Mouse (Mus musculus) retina, adult 2 months (tissue): Measurements from ENCODE around the gene Zcchc2.

ENCODE experiments used
- DNase-seq: peaks from one replicate; pipeline ENCODE4 v3.0.0-alpha.2; 2012; ENCODE audit warnings: low read depth, low spot score

Zcchc2 gene

GRCm38 (mm10) chr1:105990138-105990821, at the start of gene Zcchc2:
Zcchc2 (plus strand) TSS chr1:105990406.
- DNase-seq, result peak; percentile 94

DNA sequence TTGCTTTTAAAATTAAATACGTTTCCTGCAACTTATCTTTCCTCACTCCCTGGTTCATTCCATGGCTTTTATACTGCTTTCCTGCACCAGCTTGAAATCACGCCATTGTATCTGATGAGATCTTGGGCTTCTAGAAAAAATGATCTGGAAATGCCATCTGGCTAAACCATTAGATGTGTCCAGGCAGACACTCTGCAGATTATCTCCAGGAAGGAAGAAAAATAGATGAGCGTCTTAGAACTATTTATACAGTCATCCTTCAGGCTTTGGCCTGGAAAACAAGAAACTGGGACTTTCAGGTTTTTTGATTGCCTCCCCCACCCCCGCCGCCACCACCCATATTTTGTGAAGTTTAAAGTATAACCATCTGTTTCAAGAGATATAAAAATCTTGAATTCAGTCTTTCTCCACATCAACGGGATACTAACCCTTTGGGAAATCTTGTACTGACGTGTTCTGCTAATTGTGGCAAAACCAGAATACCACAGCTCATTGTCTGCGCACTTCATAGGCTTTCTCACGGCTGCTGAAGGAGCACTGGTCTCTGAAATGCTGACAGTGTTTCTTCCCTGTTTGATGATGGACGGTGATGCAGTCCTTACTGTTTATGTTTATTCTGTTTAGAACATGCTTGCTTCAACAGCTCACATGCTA, 45.2 kb upstream of the Zcchc2 start:
- no peak for DNase-seq

GRCm38 (mm10) chr1:105946581-105947540, 43.3 kb upstream of the Zcchc2 start:
- no peak for DNase-seq

- DNase-seq, result no peak
Measured at GRCm38 (mm10) chr1:105948352-105948751, 41.9 kb upstream of the Zcchc2 start.

DNA sequence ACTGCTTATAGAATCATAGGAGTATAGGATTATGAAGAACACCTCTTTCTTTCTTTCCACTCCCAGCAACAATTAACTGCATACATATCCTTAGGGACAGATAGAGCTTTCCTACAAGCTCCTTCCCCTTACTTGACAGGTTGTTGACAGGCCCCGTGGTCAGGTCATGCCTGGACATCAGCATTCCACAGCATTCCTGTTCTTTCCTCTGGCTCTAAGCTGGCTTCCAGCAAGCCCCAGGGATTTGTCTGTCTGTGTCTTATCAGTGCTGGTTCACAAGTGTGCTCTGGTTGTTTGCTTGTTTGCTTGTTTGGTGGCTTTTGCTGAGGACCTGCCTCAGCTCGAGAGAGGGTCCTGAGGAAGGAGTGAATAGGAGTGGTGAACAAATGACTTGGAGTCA, 36.6 kb upstream of the Zcchc2 start:
- DNase-seq, result no peak

DNA sequence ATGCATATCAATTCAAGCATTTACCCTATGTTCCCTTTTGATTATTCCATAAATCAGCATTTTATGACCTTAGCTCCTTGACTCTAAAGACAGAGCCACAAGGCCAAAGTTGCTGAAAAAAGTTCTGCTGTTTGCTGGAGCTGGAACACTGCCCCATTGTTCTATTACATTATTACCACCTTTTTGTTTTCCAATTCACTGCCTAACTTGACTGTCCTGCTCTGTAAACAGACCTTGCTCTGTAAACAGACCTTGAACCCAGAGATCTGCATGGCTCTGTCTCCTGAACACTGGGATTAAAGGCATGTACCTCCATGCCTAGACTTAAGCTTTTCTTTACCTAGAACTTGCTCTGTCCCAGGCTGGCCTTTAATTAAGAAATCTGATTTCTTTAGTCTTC, 36.2 kb upstream of the Zcchc2 start:
- no peak for DNase-seq

GRCm38 (mm10) chr1:105956057-105956456, 34.1 kb upstream of the Zcchc2 start:
- no peak for DNase-seq

GRCm38 (mm10) chr1:105961472-105961871, 28.7 kb upstream of the Zcchc2 start:
- no peak for DNase-seq

DNA sequence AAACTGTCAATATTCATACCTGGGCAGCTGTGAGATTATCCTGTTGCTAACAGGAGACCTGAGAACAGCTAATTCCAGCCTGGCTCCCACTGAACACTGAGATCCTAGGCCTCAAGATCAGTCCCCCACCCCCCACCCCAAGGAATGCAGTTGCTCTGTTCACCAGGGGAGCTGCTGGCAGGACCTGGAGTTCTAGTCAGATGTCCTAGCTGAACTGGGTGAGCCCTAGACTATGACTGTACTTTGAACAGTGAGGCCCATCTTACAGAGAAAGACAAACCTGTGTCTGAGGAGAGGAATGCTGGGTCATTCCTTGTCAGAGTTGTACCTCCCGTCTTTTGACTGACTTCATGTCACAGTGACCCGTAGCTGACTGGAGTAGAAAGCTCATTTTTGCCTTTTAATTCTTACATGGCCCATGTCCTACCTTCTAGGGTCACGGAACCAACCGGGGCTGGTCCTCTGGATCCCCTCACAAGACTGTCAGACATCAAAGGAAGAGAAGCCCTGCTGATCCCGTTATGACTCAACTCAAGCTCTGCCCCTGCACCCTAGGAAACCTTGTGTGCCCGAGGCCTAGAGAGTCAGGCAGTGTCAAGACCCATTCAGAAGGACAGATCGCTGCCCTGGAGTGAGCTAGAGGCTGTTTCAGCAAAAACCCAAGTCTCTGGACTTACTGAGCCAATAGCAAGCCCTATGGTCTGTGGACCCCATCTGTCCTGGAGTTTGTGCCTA, 28.0 kb upstream of the Zcchc2 start:
- no peak for DNase-seq

- DNase-seq, result no peak
Measured at GRCm38 (mm10) chr1:105962852-105963251, 27.4 kb upstream of the Zcchc2 start.

GRCm38 (mm10) chr1:105964514-105964913, 25.7 kb upstream of the Zcchc2 start:
- no peak for DNase-seq

DNA sequence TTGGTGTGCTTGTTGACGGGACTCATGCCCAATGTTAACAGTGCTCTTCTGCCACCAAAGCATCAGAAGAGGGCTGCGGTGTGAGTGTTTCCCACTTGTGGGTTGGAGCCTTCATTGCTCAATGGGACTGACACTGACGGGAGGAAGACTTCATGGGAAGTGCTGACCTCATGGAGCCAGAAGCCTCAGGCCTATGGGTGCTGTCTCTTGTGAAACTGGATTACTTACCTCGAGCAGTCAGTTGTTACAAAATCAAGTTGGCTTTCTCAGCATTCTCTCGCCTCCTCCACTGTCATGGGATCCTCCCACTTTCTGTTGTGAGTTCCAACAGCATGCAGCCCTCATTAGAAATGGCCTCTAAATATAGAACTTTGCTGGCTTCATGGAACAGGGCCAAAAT, 25.0 kb upstream of the Zcchc2 start:
- DNase-seq, result no peak

GRCm38 (mm10) chr1:105971490-105972170, 18.6 kb upstream of the Zcchc2 start:
- no peak for DNase-seq

DNA sequence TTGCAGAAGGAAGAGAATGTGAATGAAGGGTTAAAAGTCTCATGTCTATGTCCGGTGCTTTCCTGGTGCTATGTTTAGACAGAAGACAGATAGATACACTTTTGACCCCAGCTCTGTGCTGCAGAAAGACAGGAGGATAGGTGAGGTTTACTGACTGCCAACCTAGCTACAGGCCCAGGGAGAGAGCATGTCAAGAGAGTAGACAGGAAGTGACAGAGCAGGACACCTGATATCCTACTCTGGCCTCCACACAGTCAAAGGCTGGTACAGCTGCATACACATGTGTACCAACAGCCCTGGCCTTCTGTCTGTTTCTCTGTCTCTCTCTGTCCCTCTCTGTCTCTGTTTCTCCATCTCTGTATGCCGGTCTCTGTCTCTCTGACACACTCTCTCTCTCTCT, 16.2 kb upstream of the Zcchc2 start:
- no peak for DNase-seq

- DNase-seq, result no peak
Measured at GRCm38 (mm10) chr1:105977446-105978094, 12.6 kb upstream of the Zcchc2 start.

GRCm38 (mm10) chr1:105980849-105981610, 9.2 kb upstream of the Zcchc2 start:
- no peak for DNase-seq

- DNase-seq, result no peak
Measured at GRCm38 (mm10) chr1:105982496-105983364, 7.5 kb upstream of the Zcchc2 start.

DNA sequence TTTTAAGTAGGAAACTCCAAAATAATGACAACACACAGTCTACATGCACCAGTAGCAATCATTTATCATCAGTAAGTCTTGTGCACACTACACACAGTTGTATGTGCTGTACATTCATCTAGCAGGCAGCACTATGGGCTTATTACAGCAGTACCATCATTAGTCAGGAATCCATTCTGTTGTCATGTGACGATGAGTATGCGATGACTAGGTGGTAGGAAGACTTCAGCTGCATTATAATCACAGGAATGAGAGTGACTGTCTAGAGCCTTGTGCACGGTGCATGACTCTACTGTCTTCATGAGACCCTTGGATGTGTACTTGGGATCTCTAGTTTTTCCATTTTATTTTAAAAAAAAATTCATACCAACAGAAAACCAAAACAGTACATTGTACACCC, 6.0 kb upstream of the Zcchc2 start:
- no peak for DNase-seq

DNA sequence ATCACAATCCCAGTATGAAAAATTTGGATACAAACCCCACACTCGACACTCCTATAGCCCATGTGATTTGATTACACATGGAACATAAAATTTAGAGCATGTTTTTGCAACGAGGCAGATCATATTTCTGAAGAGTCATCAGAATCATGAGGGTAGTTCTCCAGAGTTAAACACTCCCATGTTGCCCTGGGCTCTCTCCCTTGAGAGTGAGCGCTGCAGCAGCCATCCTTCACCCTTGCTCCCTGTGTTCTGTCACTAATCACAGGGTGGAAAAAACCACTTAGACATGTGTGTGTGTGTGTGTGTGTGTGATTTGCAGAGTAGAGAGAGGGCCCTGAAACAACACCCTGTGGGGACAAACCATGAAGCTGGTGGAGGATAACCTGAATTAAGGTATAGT, 2.0 kb upstream of the Zcchc2 start:
- DNase-seq, result no peak
